Mouse (Mus musculus) heart, embryonic 10.5 days (tissue): Measurements from ENCODE around the gene Mpo. TPM values are rescaled to one million over a fixed set of nuclear protein-coding genes. Genes with fewer than 3 reads are reported as not detected.
A peak's percentile ranks its signal among the peaks of the same experiment; 100 is the strongest.

ENCODE experiments used
- DNase-seq: peaks from one replicate; pipeline ENCODE4 v3.0.0-alpha.2; 2017; ENCODE audit warnings: low spot score
- H3K27ac ChIP-seq: fragments of 300-500 bp; sonication (generic); 2 replicates; pipeline ENCODE4 v1.5.1; 2016; ENCODE audit warnings: mild to moderate bottlenecking
- H3K27me3 ChIP-seq: fragments of 300-500 bp; sonication (generic); 2 replicates; pipeline ENCODE4 v1.6.1; 2016; ENCODE audit warnings: mild to moderate bottlenecking; ENCODE audit not compliant: poor library complexity, insufficient read depth, severe bottlenecking
- H3K36me3 ChIP-seq: fragments of 300-500 bp; sonication (generic); 2 replicates; pipeline ENCODE4 v1.6.1; 2016; ENCODE audit warnings: mild to moderate bottlenecking, moderate library complexity
- H3K4me1 ChIP-seq: fragments of 300-500 bp; sonication (generic); 2 replicates; pipeline ENCODE4 v1.6.1; 2016; ENCODE audit warnings: mild to moderate bottlenecking
- H3K4me3 ChIP-seq: fragments of 300-500 bp; sonication (generic); 2 replicates; pipeline ENCODE4 v1.5.1; 2016; ENCODE audit warnings: mild to moderate bottlenecking, moderate library complexity
- H3K9me3 ChIP-seq: fragments of 300-500 bp; sonication (generic); 2 replicates; pipeline ENCODE4 v1.6.1; 2016; ENCODE audit warnings: mild to moderate bottlenecking, moderate library complexity
- WGBS: fragments of 180-500 bp; shearing (Covaris S2); methylation state at CpG from one replicate; pipeline ENCODE4 v1.1.7; 2016; 5-methylcytosine and 5-hydroxymethylcytosine counted together
- microRNA counts: library from miRNA; unstranded; fragments of <30 nt; microRNA quantifications from one replicate; lab custom pipeline; 2017
- microRNA-seq: library from miRNA; unstranded; fragments of <30 nt; microRNA quantifications from one replicate; pipeline ENCODE4, GENCODE M21; 2017
- polyA plus RNA-seq: library from polyadenylated mRNA; unstranded; fragments of >200 nt; fragmentation: Nextera tagmentation; extraction: Ambion mirVana; gene quantifications from 2 replicates; pipeline ENCODE4 v1.2.1, GENCODE M21; 2016

The Mpo gene
- polyA plus RNA-seq, 1 experiment from 2014 or later, result 11.8 TPM

DNA sequence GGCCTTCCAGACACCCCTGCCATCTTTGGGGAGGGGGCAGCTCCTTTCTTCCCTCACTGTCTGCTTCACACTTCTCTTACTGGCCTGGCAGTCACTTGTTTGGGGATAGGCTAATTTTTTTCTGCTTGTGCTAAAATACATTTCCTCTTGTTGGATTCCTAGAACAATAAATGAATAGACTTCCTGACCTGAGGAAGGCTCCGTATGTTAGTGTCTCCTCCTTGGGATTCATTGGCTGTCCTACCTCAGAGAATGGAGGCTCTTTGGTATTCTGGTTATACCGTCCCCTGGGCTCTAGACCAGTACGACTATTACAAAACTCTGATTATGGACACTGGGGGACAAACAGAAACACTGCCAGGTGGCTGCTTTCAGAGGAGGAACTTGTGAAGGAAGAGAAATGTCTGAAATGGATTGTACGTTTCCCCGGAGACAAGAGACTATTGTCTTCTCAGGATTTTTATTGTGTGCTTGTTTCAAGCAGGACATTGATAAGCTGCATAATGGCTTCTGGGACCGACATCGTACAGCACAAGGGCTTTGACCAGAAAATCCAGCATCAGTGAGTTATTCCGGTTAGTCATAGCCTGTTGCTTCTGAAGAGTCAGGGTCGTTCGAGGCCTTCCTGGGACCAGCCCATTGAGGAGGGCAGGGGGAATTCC, 35.0 kb downstream of the Mpo start, which contains the start of gene Lpo:
Gene Lpo (minus strand): TSS at position 51 of the 662 bp plus-strand sequence.
- no peak within 1 kb of the TSS for H3K4me3 ChIP-seq
- no peak for DNase-seq
- no peaks in the 10 kb centered on the region for H3K4me1 ChIP-seq
- H3K27me3 ChIP-seq, result peaks cover 30% of the 10 kb centered on the region
- no peak within 1 kb of the TSS for H3K27ac ChIP-seq
- WGBS, result 70% methylated on average over 10 of the region's 10 CpGs
- H3K36me3 ChIP-seq, result no peaks in the 10 kb centered on the region
- no peaks in the 10 kb centered on the region for H3K9me3 ChIP-seq

DNA sequence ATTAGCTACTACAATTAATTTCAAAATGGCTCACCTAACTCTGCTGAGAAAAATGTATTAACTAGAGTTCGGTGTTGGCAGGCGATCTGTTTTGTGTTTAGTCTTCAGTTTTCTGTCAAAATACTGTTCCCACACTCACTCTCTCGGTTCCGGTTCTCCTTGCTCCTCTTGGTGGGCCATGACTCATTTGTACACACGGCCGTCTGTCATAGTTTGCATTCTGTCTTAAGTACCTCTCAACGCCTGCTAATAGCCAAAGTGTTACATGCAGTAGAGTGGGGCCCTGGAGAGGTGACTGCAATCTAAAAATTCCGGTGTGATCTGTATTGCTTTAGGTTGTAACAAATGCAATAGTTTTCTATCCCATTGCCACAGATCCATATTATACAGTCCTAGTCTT, 47.3 kb downstream of the Mpo start:
- no peaks in the 10 kb centered on the region for H3K27me3 ChIP-seq
- H3K4me1 ChIP-seq, result no peaks in the 10 kb centered on the region; the same call in 1 of the 2 replicates

DNA sequence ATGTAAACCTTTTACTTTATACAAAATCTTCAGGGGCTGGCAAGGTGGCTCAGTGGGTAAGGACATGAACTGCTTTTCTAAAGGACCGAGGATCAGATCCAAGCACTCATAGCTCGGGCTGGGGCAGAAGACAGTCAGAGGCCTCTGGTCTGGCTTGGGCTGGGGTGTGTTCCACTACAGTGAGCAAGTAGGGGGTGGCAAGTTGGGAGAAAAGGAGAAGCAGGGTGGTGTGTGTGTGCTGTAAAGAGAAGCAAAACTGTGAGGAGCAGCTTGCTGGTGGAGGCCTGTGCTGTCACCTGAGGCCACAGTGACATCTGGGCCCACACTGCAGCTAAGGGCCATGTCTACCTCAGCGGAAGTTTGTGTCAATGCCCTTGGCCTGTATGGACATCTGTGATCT, 48.1 kb downstream of the Mpo start:
- no peak for DNase-seq
- H3K27ac ChIP-seq, result no peak overlapping the region; the same call in 1 of the 2 replicates
- no peaks in the 10 kb centered on the region for H3K27me3 ChIP-seq
- no peaks in the 10 kb centered on the region; the same call in 1 of the 2 replicates for H3K4me1 ChIP-seq
- H3K36me3 ChIP-seq, result no peaks in the 10 kb centered on the region
- no peaks in the 10 kb centered on the region for H3K9me3 ChIP-seq
- WGBS, result 83% methylated on average over 3 of the region's 3 CpGs
- H3K4me3 ChIP-seq, result no peak overlapping the region

More for the DNA sequence above, 47.3 kb downstream of the Mpo start:
- 61% methylated on average over 8 of the region's 8 CpGs for WGBS
- no peak for DNase-seq
- Histone ChIP-seq H3K27ac (no peak overlapping the region), H3K4me3 (no peak overlapping the region), H3K9me3 (no peaks in the 10 kb centered on the region), H3K36me3 (no peaks in the 10 kb centered on the region)

DNA sequence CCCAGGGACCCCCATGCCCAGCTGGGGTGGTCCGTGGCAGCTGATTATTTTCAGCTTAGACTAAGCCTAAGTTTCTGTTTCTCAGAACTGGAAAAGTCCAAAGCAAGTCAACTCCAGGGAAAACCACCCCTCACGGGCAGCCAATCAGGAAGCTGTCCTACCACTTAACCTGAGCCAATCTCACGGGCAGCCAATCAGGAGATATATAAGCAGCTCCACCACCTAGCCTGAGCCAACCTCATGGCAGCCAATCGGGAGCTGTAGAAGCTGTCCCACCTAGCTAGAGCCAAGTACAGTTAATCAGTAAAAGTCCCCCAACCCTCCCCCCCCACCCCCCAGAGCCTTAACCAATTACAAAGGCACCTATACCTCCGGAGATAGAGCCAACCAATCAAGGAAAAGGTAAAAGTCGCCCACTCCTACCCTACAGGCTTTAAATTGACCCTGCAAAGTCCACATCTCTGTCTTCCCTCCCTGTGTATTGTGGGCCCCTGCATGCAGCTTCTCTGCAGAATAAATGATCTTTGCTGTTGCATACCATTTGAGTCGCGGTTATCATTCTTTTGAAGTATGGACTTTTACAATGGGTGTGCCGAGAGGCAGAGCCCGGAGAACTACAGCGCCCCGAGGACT, 53.7 kb downstream of the Mpo start:
- no peaks in the 10 kb centered on the region for H3K36me3 ChIP-seq
- H3K27ac ChIP-seq, result no peak overlapping the region
- H3K4me3 ChIP-seq, result no peak overlapping the region
- H3K4me1 ChIP-seq, result no peaks in the 10 kb centered on the region
- no peaks in the 10 kb centered on the region for H3K27me3 ChIP-seq
- 82% methylated on average over 12 of the region's 12 CpGs for WGBS
- no peak for DNase-seq
- H3K9me3 ChIP-seq, result no peaks in the 10 kb centered on the region

DNA sequence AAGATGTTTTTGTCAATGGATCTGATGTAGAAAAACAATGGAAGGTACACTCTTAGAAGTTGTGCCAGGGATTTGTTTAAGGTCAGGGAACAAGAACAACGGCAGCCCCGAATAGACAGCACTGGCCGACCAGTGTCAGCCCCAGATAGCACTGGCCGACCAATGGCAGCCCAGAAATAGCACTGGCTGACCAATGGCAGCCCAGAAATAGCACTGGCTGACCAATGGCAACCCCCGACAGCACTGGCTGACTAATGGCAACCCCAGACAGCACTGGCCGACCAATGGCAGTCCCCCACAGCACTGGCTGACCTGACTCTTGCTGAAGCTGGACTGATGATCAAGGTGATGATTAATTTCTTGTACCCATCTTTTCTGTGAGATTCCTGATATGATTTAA, 54.5 kb downstream of the Mpo start:
- WGBS, result 62% methylated on average over 6 of the region's 6 CpGs

GRCm38 (mm10) chr11:87852690-87853596, 59.6 kb downstream of the Mpo start, which contains the start of gene Mks1:
Gene Mks1, plus strand, starts transcription at chr11:87853215.
- no peaks in the 10 kb centered on the region for H3K9me3 ChIP-seq
- DNase-seq, result peak; percentile 97
- peak within 1 kb of the TSS; percentile 73 for H3K4me3 ChIP-seq
- peaks cover 16% of the 10 kb centered on the region; the same call in 1 of the 2 replicates for H3K36me3 ChIP-seq
- peak within 1 kb of the TSS; percentile 92 for H3K27ac ChIP-seq
- peaks cover 4% of the 10 kb centered on the region for H3K4me1 ChIP-seq
- 6% methylated on average over 40 of the region's 40 CpGs for WGBS
- H3K27me3 ChIP-seq, result no peaks in the 10 kb centered on the region

More for the DNA sequence above, 54.5 kb downstream of the Mpo start:
- Histone ChIP-seq H3K27me3 (no peaks in the 10 kb centered on the region), H3K36me3 (no peaks in the 10 kb centered on the region), H3K9me3 (no peaks in the 10 kb centered on the region), H3K4me3 (no peak overlapping the region), H3K4me1 (no peaks in the 10 kb centered on the region), H3K27ac (no peak overlapping the region)
- no peak for DNase-seq

DNA sequence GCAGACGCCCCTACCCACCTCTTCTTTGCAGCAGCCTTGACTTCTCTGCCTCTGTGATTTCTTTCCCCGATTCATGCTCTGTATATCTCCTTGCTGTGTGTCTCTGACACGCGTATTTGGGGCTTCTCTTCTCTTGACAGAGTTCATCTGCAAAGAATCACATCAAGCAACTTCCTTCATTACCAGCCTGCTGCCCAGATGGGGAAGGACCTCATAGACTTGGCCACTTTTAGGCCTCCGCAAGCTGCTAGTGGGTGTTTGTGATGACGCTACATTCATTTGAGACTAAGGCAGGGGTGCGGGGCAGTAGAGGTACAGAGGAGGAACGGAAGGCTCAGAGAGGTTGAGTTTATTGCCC, 60.2 kb downstream of the Mpo start:
- Histone ChIP-seq H3K27me3 (no peaks in the 10 kb centered on the region), H3K9me3 (no peaks in the 10 kb centered on the region), H3K36me3 (peaks cover 19% of the 10 kb centered on the region; the same call in 1 of the 2 replicates), H3K4me3 (peak overlapping the region; percentile 73), H3K4me1 (peaks cover 4% of the 10 kb centered on the region), H3K27ac (peak overlapping the region; percentile 92)
- DNase-seq, result no peak
- 44% methylated on average over 8 of the region's 8 CpGs for WGBS

MicroRNA genes within 50 kb of the gene (microRNA counts, 519-probe panel; counts per million panel counts)
- microRNA mmu-miR-142-3p (lab: Ali Mortazavi, UCI), result 7,135 counts per million, percentile 79 among the panel's probes with 10 or more counts
- 5,355 counts per million, percentile 47 among the panel's probes with 10 or more counts for microRNA mmu-miR-142-5p (lab: Ali Mortazavi, UCI)

Small RNAs within 50 kb of the gene (microRNA-seq; reads per million reads assigned to microRNA genes)
- gene Mir142, result not detected
- not detected for gene Mir142b

Other genes with a start within 250 kb of the Mpo start
- not detected in 2 replicates for gene Gm11492, start 226.9 kb upstream of the Mpo start, polyA plus RNA-seq
- gene Sept4, start 224.7 kb upstream of the Mpo start, polyA plus RNA-seq, result 11.2 and 14.3 TPM in 2 replicates
- gene Mtmr4, start 201.4 kb upstream of the Mpo start, polyA plus RNA-seq, result 29.7 and 38.1 TPM in 2 replicates
- gene Hsf5, start 176.4 kb upstream of the Mpo start, polyA plus RNA-seq, result 0.15 and 0.21 TPM in 2 replicates
- gene Rnf43, start 130.9 kb upstream of the Mpo start, polyA plus RNA-seq, result 0.94 and 2.3 TPM in 2 replicates
- 122 and 151 TPM in 2 replicates for gene Supt4a, start 56.0 kb upstream of the Mpo start, polyA plus RNA-seq
- gene Tspoap1, start 33.0 kb upstream of the Mpo start, polyA plus RNA-seq, result 0.95 and 1.5 TPM in 2 replicates
- gene Lpo, start 34.7 kb downstream of the Mpo start, polyA plus RNA-seq, result 0.04 TPM in 1 of 2 replicates, not detected in the other
- gene Mks1, start 59.6 kb downstream of the Mpo start, polyA plus RNA-seq, result 10.9 and 14.7 TPM in 2 replicates
- gene Epx, start 82.0 kb downstream of the Mpo start, polyA plus RNA-seq, result 0.20 TPM in 1 of 2 replicates, not detected in the other
- not detected in 2 replicates for gene Olfr462, start 98.7 kb downstream of the Mpo start, polyA plus RNA-seq
- gene Olfr463, start 103.8 kb downstream of the Mpo start, polyA plus RNA-seq, result not detected in 2 replicates
- gene Olfr464, start 127.4 kb downstream of the Mpo start, polyA plus RNA-seq, result not detected in 2 replicates
- gene Dynll2, start 194.0 kb downstream of the Mpo start, polyA plus RNA-seq, result 21.7 and 26.1 TPM in 2 replicates